Mouse (Mus musculus): Measurements from ENCODE around the gene Ncoa1. TPM values are rescaled to one million over a fixed set of nuclear protein-coding genes. Genes with fewer than 3 reads are reported as not detected.
"Not testable (repeated sequence)": the region's sequence is repeated elsewhere in the genome, so short reads cannot be mapped to it uniquely, and the experiment has no call there.

The Ncoa1 gene
- total and polyA plus RNA-seq, 2 experiments from 2014 or later, result 7.8 to 15.6 TPM

- Histone ChIP-seq H3K4me1 (ENCODE audit: control insufficient read depth, insufficient read depth) (peaks cover 15% of the 10 kb centered on the region; the same call in 1 of the 2 replicates), H3K27me3 (ENCODE audit: control insufficient read depth, insufficient read depth, low read length) (no peaks in the 10 kb centered on the region), H3K9ac (replicated peaks; ENCODE audit: low read depth, low read length) (no peak overlapping the region), H3K4me2 (ENCODE audit: low read depth, low read length) (no peak overlapping the region), H3K27ac (ENCODE audit: low read depth) (no peak overlapping the region), H3K9me3 (replicated peaks; ENCODE audit: control insufficient read depth, low read length) (no peaks in the 10 kb centered on the region), H3K36me3 (replicated peaks; ENCODE audit: control insufficient read depth, insufficient read depth, low read length) (no peaks in the 10 kb centered on the region), H3K4me3 (ENCODE audit: low read depth, low read length) (no peak overlapping the region)
- DNase-seq (ENCODE audit: low spot score) (no peak), ATAC-seq (ENCODE audit: insufficient read depth, low read depth) (no peak)
- 74% methylated on average over 10 of the region's 10 CpGs for WGBS
- no peak for TF ChIP-seq EP300 (IDR thresholded peaks at IDR 0.05; ENCODE audit: low read depth)
- no peak for TF ChIP-seq CTCF (IDR thresholded peaks at IDR 0.05; ENCODE audit: low read depth)
These were observed 21.9 kb downstream of the Ncoa1 start for GRCm38 (mm10) chr12:4454956-4455565.

DNA sequence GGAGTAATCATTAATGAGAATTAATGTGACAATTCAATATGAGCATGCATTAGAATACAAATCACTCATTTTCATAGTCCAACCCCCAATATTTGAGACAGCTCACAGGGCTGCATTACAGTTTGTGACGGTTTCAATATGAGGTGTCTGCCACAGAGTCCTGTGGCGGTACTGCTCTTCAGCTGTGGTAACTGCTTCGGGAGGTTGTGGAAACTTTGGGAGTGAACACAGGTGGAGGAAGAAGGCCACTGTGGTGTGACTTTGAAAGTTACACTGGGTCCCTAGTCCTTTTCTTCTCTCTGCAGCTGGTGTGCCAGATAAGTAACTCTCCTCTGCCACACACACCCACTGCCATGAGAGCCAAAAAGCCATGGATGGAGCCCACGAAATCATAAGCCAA lies 22.7 kb downstream of the Ncoa1 start:
- ATAC-seq (ENCODE audit: insufficient read depth, low read depth), result no peak
- H3K4me2 ChIP-seq (ENCODE audit: low read depth, low read length), result no peak overlapping the region
- no peaks in the 10 kb centered on the region for H3K9me3 ChIP-seq (replicated peaks; ENCODE audit: control insufficient read depth, low read length)
- no peaks in the 10 kb centered on the region for H3K27me3 ChIP-seq (ENCODE audit: control insufficient read depth, insufficient read depth, low read length)
- H3K9ac ChIP-seq (replicated peaks; ENCODE audit: low read depth, low read length), result no peak overlapping the region
- TF ChIP-seq EP300 (IDR thresholded peaks at IDR 0.05; ENCODE audit: low read depth) (no peak), CTCF (IDR thresholded peaks at IDR 0.05; ENCODE audit: low read depth) (no peak)
- H3K4me3 ChIP-seq (ENCODE audit: low read depth, low read length), result no peak overlapping the region
- peaks cover 15% of the 10 kb centered on the region; the same call in 1 of the 2 replicates for H3K4me1 ChIP-seq (ENCODE audit: control insufficient read depth, insufficient read depth)
- WGBS, result 84% methylated on average over 4 of the region's 4 CpGs
- H3K36me3 ChIP-seq (replicated peaks; ENCODE audit: control insufficient read depth, insufficient read depth, low read length), result no peaks in the 10 kb centered on the region
- no peak overlapping the region for H3K27ac ChIP-seq (ENCODE audit: low read depth)
- no peak for DNase-seq (ENCODE audit: low spot score)

- no peaks in the 10 kb centered on the region for H3K9me3 ChIP-seq (replicated peaks; ENCODE audit: control insufficient read depth, low read length)
- ATAC-seq (ENCODE audit: insufficient read depth, low read depth), result no peak
- H3K4me3 ChIP-seq (ENCODE audit: low read depth, low read length), result no peak overlapping the region
- peaks cover 12% of the 10 kb centered on the region; the same call in 1 of the 2 replicates for H3K4me1 ChIP-seq (ENCODE audit: control insufficient read depth, insufficient read depth)
- no peak overlapping the region for H3K27ac ChIP-seq (ENCODE audit: low read depth)
- no peak overlapping the region for H3K9ac ChIP-seq (replicated peaks; ENCODE audit: low read depth, low read length)
- no peaks in the 10 kb centered on the region for H3K27me3 ChIP-seq (ENCODE audit: control insufficient read depth, insufficient read depth, low read length)
- no peaks in the 10 kb centered on the region for H3K36me3 ChIP-seq (replicated peaks; ENCODE audit: control insufficient read depth, insufficient read depth, low read length)
- no peak overlapping the region for H3K4me2 ChIP-seq (ENCODE audit: low read depth, low read length)
- no peak for DNase-seq (ENCODE audit: low spot score)
- no peak for TF ChIP-seq CTCF (IDR thresholded peaks at IDR 0.05; ENCODE audit: low read depth)
- no peak for TF ChIP-seq EP300 (IDR thresholded peaks at IDR 0.05; ENCODE audit: low read depth)
These were observed 24.7 kb downstream of the Ncoa1 start for GRCm38 (mm10) chr12:4452233-4452632.

- DNase-seq (ENCODE audit: low spot score); H3K36me3 ChIP-seq (replicated peaks; ENCODE audit: control insufficient read depth, insufficient read depth, low read length); H3K27me3 ChIP-seq (ENCODE audit: control insufficient read depth, insufficient read depth, low read length); H3K9me3 ChIP-seq (replicated peaks; ENCODE audit: control insufficient read depth, low read length); H3K4me3 ChIP-seq (ENCODE audit: low read depth, low read length); H3K4me2 ChIP-seq (ENCODE audit: low read depth, low read length); H3K9ac ChIP-seq (replicated peaks; ENCODE audit: low read depth, low read length); H3K27ac ChIP-seq (ENCODE audit: low read depth); ATAC-seq (ENCODE audit: insufficient read depth, low read depth); H3K4me1 ChIP-seq (ENCODE audit: control insufficient read depth, insufficient read depth): not testable (repeated sequence)
These were observed 26.5 kb downstream of the Ncoa1 start for GRCm38 (mm10) chr12:4450485-4450884.

DNA sequence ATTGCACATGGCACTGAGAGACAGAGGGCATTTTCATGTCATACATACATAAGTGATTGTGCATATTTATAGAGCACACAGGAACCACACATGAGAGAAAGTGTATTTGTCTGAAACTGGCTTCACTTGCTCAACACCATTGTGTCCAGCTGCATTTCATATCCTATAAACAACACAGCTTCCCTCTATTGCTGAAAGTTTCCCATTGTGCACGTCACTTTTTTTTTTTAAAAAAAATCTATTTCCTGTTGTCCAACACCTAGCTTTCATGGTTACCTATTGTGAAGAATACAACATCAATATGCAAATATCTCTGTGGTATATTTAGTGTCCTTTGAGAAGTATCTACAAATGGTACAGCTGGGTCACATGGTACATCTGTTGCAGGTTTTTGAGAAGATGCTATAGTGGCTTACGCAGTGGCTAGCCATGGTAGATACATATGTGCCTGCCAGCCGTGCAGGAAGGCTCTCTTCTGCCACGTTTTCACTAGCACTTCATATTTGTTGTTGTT lies 28.8 kb downstream of the Ncoa1 start:
- Histone ChIP-seq H3K27me3 (ENCODE audit: control insufficient read depth, insufficient read depth, low read length) (no peaks in the 10 kb centered on the region), H3K4me1 (ENCODE audit: control insufficient read depth, insufficient read depth) (no peaks in the 10 kb centered on the region), H3K36me3 (replicated peaks; ENCODE audit: control insufficient read depth, insufficient read depth, low read length) (no peaks in the 10 kb centered on the region), H3K4me3 (ENCODE audit: low read depth, low read length) (no peak overlapping the region), H3K27ac (ENCODE audit: low read depth) (no peak overlapping the region), H3K9me3 (replicated peaks; ENCODE audit: control insufficient read depth, low read length) (no peaks in the 10 kb centered on the region), H3K9ac (replicated peaks; ENCODE audit: low read depth, low read length) (no peak overlapping the region), H3K4me2 (ENCODE audit: low read depth, low read length) (no peak overlapping the region)
- WGBS, result 77% methylated on average over 4 of the region's 4 CpGs
- DNase-seq (ENCODE audit: low spot score), result no peak
- TF ChIP-seq EP300 (IDR thresholded peaks at IDR 0.05; ENCODE audit: low read depth), result no peak
- TF ChIP-seq CTCF (IDR thresholded peaks at IDR 0.05; ENCODE audit: low read depth), result no peak
- no peak for ATAC-seq (ENCODE audit: insufficient read depth, low read depth)

DNA sequence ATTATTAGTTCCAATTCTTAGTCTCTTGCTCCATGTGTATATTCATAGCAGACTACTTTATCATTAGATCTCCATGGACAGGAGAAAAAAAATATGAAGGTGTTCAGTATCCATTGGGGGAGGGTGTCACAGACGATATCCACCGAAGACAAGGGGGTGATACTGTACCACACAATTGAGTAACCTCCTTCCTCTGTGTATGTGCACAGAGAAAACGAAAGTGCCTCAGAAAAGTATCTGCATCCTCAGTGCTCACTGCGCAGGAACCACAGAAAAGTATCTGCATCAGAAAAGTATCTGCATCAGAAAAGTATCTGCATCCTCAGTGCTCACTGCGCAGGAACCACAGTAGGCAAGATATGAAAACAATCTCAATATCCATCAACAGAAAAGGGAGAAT lies 32.0 kb downstream of the Ncoa1 start:
- H3K27me3 ChIP-seq (ENCODE audit: control insufficient read depth, insufficient read depth, low read length), result no peaks in the 10 kb centered on the region
- no peaks in the 10 kb centered on the region for H3K4me1 ChIP-seq (ENCODE audit: control insufficient read depth, insufficient read depth)
- no peaks in the 10 kb centered on the region for H3K36me3 ChIP-seq (replicated peaks; ENCODE audit: control insufficient read depth, insufficient read depth, low read length)
- whole genome bisulfite sequencing, result 84% methylated on average over 5 of the region's 5 CpGs
- no peak for DNase-seq (ENCODE audit: low spot score)
- H3K9me3 ChIP-seq (replicated peaks; ENCODE audit: control insufficient read depth, low read length), result no peaks in the 10 kb centered on the region
- no peak for TF ChIP-seq EP300 (IDR thresholded peaks at IDR 0.05; ENCODE audit: low read depth)
- no peak for TF ChIP-seq CTCF (IDR thresholded peaks at IDR 0.05; ENCODE audit: low read depth)
- no peak overlapping the region for H3K27ac ChIP-seq (ENCODE audit: low read depth)
- H3K9ac ChIP-seq (replicated peaks; ENCODE audit: low read depth, low read length), result no peak overlapping the region
- no peak overlapping the region for H3K4me3 ChIP-seq (ENCODE audit: low read depth, low read length)
- ATAC-seq (ENCODE audit: insufficient read depth, low read depth), result no peak
- H3K4me2 ChIP-seq (ENCODE audit: low read depth, low read length), result no peak overlapping the region
